Mouse (Mus musculus) monocyte, adult 5-6 weeks (primary cell): ENCODE results near the gene Nfe2l3. TPM values are rescaled to one million over a fixed set of nuclear protein-coding genes. Genes with fewer than 3 reads are reported as not detected.
A peak's percentile ranks its signal among the peaks of the same experiment; 100 is the strongest.
"Not testable (repeated sequence)": the region's sequence is repeated elsewhere in the genome, so short reads cannot be mapped to it uniquely, and the experiment has no call there.

ENCODE experiments used
- ATAC-seq: fragments of 153-309, 156-312 bp; replicated peaks from 2 replicates; pipeline ENCODE4 v1.8.0; 2017; ENCODE audit warnings: mild to moderate bottlenecking; ENCODE audit not compliant: low TSS enrichment, insufficient number of reproducible peaks, severe bottlenecking, poor library complexity, low FRiP score
- total RNA-seq: library from RNA; stranded (forward); fragments of 200-1000, 200-491, 200-594 nt; gene quantifications from 3 replicates; pipeline ENCODE4 v1.2.3, GENCODE M21; 2017

Nfe2l3 gene
- 0.10 to 0.68 TPM in 2 of 3 replicates, not detected in the other for total RNA-seq

DNA sequence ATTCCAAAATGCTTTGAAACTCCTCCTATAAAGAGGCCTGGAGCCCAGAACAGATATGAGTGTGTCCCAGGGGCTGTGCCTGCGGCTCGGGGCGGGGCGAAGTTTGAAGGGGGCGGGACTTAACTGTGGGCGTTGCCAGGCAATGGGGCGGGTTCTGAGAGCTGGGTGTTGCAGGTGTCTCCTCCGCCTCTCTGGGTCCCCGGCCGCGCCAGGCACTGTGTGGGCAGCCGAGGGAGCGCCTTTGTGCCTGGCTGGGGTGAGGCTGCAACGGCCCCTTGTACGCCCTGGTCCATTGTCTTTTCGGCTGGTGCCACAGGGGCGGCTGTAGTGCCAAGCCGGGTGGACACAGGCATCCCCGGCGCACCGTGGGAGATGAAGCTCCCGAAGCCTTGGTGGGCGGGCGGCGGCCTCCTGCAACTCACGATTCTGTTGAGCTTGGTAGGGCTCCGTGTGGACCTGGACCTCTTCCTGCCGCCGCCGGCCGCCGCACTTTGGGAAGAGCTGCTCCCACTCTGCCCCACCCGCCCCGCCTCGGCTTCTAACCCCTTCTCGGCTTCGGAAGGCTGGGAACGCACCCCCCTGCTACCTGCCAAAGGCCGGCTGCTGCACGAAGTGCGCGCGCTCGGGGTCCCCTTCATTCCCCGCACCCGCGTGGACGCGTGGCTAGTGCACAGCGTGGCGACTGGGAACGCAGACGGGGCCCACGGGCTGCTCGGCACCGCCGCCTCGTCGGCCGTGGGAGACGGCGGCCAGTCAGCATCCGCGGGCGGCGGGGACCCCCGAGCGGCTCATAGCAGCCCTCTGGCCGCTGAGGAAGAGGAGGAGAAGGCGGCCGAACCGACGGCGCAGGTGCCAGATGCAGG lies at the start of gene Nfe2l3:
TSS of gene Nfe2l3 (plus strand) at position 136 of the 863 bp plus-strand sequence.
- 0 out of 2 replicates have a peak, but pooled peaks have one; percentile 28 for ATAC-seq

DNA sequence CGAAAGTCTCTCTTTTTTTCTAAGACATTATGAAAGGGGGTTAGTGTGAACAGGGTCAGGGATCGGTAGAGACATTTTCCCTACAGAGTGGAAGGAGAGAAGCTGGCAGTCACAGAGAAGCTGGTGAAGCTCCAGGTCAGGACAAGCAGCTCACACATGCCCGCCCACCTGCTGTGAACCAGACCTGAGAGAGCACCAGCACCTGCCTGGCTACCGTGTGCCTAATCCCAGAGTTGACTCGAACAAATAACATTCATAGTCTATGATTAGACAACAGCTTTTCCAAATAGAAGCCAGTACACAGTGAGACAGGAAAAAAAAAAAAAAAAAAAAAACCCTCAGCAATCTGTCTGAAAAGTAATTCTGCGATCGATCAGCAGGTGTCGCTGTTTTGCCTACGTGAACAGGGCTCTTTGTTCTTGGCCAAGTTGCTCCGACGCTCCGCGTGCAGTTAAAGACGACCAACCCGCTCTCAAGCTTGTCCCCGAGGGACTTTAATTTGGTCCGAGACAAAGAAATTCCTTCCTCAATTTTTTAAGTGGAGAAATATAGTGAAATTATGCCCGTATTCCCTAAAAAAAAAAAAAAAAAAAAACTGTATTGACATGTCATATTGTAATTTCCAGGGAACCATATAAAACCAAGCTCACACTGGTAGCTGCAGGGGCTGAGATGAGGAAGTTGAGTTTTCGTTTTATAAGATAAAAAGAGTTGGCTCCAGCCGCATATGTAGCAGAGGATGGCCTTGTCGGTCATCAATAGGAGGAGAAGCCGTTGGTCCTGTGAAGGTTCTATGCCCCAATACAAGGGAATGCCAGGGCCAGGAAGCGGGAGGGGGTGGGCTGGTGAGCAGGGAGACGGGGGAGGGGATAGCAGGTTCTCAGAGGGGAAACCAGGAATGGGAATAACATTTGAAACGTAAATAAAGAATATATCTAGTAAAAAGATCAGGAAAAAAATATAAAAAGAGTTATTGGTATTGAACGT lies 48.4 kb upstream of the Nfe2l3 start:
- ATAC-seq = peak; percentile 73

DNA sequence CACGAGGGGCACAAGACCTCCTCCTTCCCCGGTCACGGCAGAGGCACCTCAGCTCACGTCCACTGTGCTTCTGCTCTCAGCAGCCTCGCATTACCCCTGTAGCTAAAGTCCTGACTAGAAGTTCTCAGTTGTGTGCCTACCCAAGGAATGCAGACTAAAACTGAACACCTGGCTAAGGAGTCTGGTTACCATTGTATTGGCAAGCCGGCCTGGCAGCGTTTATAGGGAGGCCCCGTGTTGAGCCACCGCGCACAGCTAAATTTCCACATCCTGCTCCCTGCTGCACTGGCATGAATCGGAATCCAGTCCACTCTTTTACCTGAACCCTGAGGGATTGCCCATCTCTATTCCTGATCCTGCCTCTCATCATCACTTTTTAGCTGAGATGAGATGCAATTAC lies 42.0 kb upstream of the Nfe2l3 start:
- ATAC-seq = no peak

DNA sequence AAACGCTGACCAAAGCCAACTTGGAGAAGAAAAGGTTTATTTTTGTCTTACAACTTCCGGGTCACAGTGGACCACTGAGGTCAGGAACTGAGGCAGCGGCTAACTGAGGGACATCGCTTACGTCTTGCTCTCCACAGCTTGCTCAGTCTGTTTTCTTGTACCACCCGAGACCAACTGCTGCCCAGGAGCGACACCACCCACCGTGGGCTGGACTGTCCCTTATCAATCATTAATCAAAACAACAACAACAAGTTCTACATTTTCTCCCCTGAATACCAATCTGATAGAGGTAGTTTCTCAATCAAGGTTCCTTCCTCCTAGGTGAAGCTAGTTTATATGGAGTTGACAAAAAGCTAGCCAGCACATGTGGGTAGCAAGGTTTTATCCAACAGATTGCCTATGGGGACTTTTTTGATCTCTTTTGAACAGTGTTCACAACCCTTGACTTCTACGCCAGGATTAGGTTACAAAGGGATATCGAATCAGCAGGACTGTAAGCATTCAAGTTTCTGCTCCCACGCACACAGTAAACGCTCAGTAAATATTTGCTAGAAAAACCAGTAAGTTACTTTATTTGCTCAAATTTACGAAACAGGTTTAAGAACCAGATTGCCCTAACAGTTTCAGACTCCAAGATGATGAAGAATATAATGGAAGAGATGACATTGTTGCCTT lies 40.5 kb upstream of the Nfe2l3 start:
- no peak for ATAC-seq

DNA sequence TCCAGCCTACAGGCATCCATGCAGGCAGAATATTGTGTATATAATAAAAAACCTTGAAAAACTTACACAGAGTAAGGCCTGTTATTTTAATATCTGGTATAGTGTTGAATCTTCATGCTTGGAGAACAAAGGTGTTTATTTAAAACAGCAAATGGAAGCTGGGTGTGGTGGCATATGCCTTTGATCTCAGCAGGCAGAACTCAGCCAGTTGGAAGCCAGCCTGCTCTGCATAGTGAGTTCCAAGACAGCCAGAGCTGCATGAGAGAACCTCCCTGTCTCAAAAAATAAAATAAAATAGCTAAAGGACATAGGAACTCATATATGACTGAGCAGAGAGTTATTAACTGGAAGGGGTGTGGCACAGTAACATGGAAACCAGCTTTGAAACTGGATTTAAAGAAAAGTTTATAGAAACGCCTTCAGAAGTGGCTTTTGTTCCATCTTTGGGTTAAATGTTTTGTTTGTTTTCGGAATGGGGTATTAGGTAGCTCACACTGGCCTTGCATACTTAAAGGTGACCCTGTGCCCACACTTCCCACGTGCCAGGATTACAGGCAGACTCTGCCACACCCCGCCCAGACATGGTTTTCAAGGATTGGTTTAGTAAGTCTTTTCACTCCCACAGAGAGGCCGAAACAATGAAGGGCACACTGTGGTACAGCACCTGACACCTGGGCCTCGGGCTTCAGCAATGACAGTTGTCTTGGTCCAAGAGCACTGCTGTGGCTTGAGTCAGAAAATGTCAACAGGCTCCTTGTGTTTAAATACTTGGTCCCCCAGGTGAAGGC lies 38.9 kb upstream of the Nfe2l3 start:
- no peak for ATAC-seq

DNA sequence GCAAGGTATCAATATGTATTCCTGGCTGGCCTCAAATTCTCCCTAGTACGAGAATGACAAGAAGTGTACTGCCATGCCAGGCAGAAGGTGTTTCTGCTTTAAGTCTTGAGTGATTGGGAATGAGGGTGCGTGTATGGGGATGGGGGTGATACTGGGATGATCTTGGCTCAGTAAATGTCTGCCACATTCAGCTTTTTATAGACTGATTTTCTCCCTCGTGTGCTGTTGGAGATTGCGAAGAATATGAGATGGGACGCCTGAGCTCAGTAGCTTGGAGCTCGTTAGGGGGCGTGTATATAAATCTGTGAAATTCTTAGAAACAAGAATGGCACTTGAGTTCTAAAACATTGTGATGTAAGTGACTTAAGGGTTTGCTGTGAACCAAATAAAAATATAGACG lies 38.1 kb upstream of the Nfe2l3 start:
- ATAC-seq = not testable (repeated sequence)

DNA sequence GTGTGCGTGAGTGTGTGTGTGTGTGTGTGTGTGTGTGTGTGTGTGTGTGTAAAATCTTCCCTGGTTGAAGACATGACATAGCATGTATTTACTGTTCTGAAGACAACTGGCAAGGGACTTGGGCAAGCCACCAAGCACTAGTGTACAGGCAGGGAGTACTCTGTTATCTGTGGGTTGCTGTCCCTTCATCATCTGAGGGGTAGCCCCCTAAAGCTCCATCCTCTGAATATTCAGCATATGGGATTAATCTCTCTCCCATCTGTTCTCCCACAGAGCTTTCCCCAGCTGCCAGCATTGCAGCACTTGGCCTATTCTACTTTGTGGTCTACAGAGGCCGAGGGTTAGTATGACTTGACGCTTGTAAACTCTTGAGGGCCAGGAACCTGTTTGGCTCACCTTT lies 37.5 kb upstream of the Nfe2l3 start:
- not testable (repeated sequence) for ATAC-seq

DNA sequence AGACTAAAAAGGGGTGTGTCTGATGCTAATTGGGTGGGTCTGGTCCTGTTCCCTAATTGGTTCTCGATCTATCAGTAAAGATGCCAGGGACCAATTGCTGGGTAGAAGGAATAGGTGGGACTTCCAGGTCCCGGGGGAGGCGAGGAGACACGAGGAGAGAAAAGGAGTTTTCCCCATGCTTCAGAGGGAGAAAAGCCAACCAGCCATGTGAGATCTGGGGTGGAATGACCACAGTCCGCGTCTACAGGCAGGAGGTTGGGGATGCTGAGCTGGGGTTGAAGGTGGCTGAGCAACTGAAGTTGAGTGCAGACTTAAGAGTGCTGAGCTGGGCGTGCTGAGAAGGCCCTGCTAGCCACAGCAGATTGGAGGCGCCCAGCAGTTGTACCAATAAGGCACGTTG lies 37.0 kb upstream of the Nfe2l3 start:
- no peak for ATAC-seq

DNA sequence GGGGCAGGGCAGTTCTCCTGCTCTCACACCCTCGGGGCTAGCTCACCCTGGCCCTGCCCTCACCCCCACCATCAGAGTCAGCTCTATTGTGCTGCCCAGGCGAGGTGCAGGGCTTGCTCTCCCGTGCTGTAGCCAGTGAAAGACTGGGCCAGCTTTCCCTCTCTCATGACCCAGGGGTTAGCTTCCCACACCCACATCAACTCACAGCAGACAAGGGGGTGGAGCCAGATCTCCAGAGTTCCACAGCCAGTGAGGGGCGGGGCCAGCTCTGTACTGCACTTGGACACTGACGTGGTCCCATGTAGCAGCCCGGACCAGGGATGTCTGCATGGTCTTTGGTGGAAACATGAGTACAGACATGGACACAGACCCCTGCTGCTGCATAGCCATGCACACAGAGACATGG lies 33.4 kb upstream of the Nfe2l3 start:
- no peak for ATAC-seq

DNA sequence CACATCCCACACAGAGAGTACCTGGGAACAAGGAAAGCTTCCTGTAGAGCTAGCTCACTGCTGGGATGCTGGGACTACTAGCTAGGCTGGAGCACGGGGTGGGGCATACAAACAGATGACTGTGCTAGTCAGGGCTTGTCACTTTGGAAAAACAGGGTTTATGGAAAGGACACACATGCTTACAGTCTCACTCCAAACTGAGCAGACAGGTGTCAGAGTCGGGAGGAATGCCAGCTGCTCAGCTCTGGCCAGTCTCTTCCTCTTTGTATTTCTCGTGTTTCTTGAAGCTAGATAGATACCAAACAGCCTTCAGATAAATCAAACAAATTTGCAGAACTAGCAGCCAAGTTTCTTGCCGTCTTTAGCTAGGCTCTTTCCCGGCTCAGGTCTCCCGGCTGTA lies 31.2 kb upstream of the Nfe2l3 start:
- ATAC-seq = no peak

DNA sequence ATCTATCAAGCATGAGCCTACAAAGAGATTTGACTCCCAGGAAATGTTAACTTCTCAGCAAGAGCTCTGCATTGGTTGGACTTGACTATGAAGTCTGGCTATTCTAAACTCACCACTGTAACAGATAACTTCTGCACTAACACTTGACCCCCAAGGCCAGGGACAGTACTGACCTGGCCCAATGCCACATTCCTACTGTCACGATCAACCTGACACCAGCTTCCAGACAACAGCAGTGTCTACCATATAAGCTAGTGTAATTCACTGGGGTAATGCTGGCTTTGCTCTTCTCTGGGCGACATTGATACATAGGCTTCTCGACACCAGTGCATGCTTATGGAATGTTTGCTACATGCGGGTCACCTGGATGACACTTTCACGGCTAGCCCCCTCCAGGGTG lies 28.9 kb upstream of the Nfe2l3 start:
- ATAC-seq = no peak

DNA sequence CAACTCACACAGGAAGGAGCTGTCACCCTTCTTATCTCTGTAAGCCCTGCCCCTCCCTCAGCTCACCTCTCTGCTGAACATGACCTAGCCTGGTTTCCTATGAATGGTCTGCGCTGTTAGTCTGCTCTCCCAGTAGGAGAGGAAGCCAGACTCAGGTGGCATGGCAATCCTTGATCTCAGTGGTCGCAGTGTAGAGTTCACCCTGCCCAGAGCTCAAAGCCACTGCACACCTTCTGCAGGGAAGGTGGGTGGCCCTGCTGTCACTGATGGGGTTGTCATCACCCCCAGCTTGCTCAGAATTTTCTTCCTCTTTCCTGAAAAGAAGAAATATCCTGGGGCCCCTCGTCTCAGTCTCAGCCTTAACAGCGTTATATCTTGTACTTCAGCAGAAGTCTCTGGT lies 28.0 kb upstream of the Nfe2l3 start:
- no peak for ATAC-seq

DNA sequence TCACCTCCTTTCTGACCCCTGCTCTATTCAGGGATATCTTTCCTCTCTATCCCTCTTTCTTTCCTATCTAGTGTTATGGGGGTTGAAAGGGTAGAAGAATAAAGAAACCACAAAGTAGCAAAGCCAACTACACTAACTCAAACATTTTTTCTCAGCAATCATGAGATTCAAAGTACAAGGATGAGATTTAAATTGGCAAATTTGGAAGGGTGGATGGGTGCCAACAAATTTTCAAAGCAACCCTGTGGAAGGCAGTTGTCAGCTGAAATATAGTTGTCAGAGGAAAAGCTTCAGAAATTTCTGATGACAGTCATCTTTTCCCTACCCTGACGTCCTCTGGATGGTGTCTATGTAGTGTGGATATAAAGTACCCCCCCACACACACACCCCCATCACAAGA lies 16.0 kb upstream of the Nfe2l3 start:
- ATAC-seq = no peak

DNA sequence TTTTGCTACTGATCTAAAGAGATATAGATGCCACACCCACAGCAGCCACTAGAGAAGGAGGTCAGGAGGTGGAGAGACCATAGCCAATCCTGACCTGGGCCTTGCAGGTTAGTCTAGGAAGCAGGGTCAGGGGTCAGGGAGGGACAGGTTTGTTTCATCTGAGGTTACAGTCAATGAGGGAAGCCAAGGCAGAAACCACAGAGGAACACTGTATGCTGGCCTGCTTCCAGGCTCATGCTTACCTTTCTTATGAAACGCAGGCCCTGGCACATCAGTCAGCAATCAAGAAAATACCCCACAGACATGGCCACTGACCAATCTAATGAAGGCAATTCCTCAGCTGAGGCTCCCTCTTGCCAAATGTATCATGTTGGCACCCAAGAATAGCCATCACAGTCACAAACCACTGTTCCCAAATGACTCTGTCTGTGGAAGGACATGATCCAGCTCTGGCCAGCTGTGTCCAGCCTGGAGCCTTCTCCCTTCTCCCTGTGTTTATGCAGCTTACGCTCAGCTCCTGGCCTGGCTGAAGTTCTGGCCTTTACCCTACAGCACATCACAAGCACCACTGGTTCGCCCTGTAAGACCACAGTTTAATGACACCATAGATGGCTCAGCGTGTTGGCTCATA lies 15.0 kb upstream of the Nfe2l3 start:
- ATAC-seq = no peak

DNA sequence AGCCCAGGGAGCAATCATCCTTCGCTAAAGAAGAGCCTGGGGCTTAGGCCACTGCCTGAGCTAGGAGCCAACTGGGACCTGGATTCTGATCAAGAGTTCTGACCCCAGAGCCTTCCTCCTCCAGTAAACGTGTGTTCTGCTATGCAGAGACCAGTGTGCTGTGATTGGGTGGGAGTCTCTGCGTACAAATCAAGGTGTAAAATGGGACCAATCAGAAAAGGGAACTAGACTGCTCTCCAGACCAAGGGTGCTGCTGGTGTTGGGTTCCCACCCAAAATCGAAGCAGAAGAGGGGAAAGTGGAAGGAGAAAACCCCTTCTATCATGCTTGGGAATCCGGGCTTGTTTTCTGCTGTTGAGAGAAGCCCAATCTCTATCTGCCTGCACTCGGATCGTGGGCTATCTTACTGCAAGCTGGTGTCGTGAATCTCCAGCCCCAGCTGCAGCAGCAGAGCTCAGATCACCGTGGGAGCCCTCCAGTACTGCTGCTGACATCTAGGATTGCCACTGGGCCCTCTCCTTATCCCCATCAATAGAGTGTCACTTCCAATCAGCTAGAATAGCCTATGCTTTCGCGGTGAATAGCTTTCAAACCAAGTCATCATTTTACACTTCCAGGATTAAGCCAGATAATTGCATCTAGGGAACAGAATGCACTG lies 8.9 kb upstream of the Nfe2l3 start:
- ATAC-seq = no peak

DNA sequence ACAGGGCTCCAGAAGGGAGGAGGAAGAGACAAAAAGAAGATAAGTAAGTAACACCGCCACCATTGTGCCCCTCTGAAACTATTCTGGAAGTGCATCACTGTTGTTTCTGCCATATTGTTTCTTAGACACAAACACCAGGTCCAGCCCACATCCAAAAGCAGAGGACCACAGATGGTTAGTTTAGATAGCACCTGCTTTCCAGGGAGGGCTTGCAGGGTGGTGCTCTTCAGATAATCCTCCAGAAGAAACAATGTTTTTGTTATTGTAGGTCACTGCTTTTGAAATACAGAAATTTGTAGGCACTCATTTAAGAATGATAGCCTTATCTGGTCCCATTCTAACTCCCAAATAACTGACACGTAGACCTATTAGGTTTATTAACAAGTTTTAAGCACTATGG lies 7.9 kb upstream of the Nfe2l3 start:
- no peak for ATAC-seq

DNA sequence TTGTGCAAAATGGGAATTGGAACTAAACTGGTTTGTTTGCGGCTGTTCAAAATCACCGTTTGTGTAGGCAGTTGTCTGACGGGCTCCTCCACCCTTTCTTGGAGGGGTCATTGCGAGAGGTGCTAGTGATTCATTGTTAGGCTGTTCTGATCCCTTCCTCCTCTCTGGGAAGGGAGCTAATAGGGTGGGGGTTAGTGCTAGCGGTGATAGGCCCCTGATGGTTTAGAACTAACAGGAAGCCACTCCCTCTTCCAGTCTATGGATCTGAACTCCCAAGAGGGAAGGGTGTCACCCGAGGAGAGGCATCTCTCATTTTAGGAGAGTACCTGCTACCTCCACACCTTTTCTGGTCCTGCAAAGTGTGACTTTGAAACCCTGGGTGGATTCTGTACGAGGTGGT lies 1.8 kb downstream of the Nfe2l3 start:
- ATAC-seq = no peak
